Mouse (Mus musculus) cortical plate, adult 2 months (tissue): ENCODE measurements around the gene Pitpnc1.

ENCODE experiments used
- CTCF ChIP-seq: fragments of 200-500 bp; IDR thresholded peaks from 2 replicates; pipeline ENCODE4 v1.5.1; 2011; ENCODE audit warnings: mild to moderate bottlenecking, control low read depth, low read length; ENCODE audit not compliant: insufficient read depth; ENCODE audit errors: extremely low read depth
- POLR2A ChIP-seq: fragments of 200-500 bp; IDR thresholded peaks from 2 replicates; pipeline ENCODE4 v1.6.1; 2011; ENCODE audit warnings: mild to moderate bottlenecking, low read length, control low read depth; ENCODE audit not compliant: insufficient read depth; ENCODE audit errors: extremely low read depth

DNA sequence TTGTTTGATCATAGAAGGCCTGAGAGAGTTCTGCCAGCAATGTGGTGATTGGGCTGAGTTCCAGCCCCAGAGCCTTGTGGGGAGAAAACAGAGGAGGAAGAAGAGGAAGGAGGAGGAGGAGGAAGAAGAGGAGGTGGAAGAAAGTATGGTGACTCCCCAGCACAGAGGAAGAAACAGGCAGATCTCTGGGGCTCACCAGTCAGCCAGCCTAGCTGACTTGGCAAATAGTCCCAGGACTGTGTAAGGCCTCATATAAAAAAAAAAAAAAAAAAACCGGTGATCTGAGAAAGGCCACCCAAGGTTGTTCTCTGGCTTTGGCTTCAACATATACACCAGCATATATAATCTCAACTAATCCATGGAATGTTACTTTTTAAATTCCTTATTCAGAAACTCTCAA is 4.5 kb downstream of the Pitpnc1 start:
- TF ChIP-seq POLR2A (no peak), CTCF (no peak)
